Mouse (Mus musculus) layer of hippocampus, postnatal 36 days (tissue): ENCODE measurements around the gene Neu3. TPM values are rescaled to one million over a fixed set of nuclear protein-coding genes. Genes with fewer than 3 reads are reported as not detected.
A peak's percentile ranks its signal among the peaks of the same experiment; 100 is the strongest.
"Not testable (repeated sequence)": the region's sequence is repeated elsewhere in the genome, so short reads cannot be mapped to it uniquely, and the experiment has no call there.

Experiments used
- DNase-seq, 2 experiments: peaks; one replicate each; pipeline ENCODE4 v3.0.0; 2022
- total RNA-seq, 2 experiments: library from RNA; stranded (reverse); gene quantifications; 2 replicates each; pipeline ENCODE4 v1.2.3; 2021

The Neu3 gene
- total RNA-seq, 2 experiments from 2014 or later, result 2.4 to 2.7 TPM

- no peak for DNase-seq
These were observed 5.6 kb upstream of the Neu3 start for GRCm38 (mm10) chr7:99833846-99834222.

- DNase-seq, result no peak
These were observed 5.1 kb upstream of the Neu3 start for GRCm38 (mm10) chr7:99833115-99833845.

GRCm38 (mm10) chr7:99826096-99826495 lies 2.1 kb downstream of the Neu3 start:
- DNase-seq, result no peak

DNA sequence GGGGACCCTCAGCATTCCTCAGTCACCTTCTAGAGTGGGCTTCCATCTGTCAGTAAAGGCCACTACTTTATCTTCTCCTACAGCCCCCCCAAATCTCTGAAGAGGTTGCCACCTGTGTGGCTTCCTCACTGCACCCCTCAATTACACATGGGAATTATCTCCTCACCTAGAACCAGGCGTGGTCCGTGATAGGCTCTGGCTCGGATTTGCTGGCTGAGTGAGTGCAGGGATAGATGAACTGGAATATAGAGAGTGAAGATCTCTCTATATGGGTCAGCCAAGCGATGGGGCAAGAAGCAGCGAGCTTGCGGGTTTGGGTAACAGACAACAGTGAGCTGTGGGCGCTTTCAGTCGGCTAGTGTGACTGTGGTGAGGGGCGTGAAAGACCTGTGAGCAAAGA lies 2.7 kb downstream of the Neu3 start:
- no peak for DNase-seq

- no peak for DNase-seq
These were observed 3.4 kb downstream of the Neu3 start for GRCm38 (mm10) chr7:99824649-99825483.

DNA sequence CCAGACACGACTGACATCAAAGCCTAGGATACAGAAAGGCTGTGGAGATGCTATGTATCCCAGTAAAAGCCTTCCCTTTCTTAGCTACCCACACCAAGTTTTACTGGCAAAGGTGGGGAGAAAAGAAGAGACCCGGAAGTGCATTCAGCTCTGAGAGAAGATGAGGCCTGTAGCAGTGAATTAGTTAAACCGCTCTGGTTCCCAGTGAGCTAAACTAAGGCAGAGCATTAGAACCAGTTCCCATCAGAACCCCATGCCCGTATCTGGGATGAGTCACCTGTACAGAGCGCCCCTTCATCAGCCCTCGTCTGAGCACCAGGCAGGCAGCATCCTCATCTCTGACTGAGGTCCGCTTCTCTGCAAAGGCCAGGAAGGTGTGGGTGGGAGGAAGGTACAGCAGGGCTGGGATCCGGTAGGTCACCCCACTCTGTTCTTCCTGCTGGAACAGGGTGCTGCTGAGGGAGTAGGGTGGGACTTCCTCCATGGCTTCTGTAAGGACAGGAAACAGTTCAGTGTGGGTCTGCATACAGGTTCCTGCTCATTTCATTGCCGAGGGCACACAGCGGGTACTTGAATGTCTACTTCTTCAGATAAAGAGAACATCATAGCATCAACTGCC lies 5.1 kb downstream of the Neu3 start:
- no peak for DNase-seq

DNA sequence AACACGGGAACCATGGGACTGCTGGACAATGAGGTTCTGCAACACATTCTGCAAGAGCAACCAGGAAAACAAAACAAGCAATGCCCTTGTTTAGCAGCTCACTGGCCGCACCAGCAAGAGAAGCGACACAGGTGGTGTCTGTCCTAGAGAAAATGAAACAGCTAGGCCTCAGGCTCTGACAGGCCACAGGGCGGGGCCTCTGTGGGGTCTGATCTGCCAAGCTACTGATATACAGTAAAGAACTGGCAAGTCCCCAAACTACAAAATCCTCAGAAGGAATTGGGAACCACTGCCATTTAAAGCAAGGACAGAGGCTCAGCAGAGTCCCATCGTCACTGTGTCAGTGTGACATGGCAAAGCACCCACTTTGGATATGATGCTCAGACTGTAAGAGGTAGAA lies 5.8 kb downstream of the Neu3 start:
- no peak for DNase-seq

DNA sequence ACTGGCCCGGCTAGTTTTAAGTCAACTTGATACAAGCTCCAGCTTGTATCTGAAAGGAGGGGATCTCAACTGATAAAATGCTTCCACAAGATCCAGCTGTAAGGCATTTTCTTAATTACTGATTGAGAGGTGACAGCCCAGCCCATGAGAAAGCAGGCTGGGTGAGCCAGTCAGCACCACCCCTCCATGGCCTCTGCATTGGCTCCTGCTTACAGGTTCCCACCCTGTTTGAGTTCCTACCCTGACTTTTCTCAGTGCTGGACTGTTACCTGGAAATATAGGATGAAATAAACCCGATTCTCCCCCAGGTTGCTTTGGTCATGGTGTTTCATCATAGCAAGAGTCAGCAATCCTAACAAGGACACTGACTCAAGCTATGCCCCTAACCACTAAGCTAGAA lies 6.3 kb downstream of the Neu3 start:
- DNase-seq, result no peak

DNA sequence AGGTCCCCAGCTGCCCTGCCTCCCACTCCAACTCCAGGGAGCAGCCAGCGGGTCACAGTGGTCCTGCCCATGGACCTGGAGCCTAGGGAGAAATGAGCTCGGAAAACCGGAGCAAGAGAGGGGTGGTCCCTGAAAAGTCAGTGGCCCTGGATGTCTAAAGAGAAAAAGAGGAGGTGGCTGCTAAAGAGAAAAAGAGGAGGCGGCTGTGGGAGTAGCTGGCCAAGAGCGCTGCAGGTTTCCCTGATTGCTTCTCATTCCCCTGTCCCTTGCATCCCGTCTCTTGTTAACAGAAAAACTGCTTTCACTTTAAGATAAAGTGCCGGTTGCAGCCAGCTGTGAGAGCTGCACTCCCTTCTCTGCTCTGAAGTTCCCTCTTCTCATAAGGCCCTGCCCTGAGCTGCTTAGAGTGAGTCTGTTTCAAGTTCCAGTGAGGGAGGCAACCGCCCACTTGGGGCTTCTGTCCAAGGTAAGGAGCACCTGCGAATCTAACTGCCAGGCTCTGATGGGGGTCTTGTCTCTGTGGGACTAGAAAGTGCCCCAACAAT lies 10.0 kb downstream of the Neu3 start:
- not testable (repeated sequence) for DNase-seq

DNA sequence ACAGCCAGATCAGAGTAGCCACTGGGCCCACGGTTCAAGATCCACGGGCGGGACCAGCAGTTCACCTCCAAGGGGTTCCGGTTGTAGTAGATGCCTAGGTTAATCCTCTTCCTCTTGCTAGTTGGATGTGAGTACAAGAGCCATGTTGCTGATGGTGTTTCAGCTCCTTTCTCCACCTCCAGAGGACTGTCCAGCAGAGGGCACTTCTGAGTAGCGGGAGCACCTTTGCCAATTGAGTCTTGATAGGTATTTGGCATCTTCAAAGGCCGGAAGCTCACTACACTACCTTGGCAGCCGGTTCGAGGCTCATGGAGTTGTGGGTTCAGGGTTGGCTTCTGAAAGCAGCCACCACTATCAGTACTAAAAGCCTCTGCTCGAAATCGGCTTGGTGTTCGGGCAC lies 14.8 kb downstream of the Neu3 start:
- no peak for DNase-seq

DNA sequence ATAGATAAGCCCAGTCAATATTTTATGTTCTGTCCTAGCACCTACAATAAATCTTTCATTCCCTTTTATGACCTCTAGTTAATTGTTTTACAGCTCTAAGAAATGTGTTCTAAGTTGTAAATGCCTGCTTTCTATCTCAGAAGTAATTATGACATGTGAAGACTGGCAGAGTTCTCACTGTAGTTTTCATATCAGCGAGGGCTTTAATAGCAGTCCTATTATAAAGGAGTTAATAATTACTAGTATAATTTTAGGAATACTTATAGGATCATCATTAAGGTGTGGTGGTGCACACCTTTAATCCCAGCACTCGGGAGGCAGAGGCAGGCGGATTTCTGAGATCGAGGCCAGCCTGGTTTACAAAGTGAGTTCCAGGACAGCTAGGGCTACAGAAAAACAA lies 16.6 kb downstream of the Neu3 start:
- DNase-seq, result no peak

GRCm38 (mm10) chr7:99810814-99811213 lies 17.4 kb downstream of the Neu3 start:
- DNase-seq, result no peak

GRCm38 (mm10) chr7:99807043-99807442 lies 21.2 kb downstream of the Neu3 start:
- not testable (repeated sequence) for DNase-seq

GRCm38 (mm10) chr7:99805340-99805739 lies 22.9 kb downstream of the Neu3 start:
- no peak for DNase-seq

DNA sequence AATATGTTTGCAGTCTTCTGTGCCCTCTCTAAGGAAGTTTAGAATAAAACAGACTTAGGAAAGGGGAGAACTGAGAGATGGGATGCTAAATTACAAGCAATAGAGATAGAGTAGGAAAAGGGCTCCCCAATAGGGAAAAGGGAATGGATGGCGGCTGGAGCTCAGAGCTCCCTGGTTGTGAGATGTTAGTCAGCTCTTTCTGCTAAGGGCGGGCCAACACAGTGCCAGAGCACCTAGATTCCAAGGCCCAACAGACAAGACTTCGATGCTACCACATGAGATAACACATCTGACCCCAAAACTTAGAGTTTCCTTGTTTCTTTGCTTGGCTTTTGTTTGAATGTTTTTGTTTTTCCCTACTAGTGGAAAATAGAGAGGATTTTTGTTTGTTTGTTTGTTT lies 24.2 kb downstream of the Neu3 start:
- not testable (repeated sequence) for DNase-seq

DNA sequence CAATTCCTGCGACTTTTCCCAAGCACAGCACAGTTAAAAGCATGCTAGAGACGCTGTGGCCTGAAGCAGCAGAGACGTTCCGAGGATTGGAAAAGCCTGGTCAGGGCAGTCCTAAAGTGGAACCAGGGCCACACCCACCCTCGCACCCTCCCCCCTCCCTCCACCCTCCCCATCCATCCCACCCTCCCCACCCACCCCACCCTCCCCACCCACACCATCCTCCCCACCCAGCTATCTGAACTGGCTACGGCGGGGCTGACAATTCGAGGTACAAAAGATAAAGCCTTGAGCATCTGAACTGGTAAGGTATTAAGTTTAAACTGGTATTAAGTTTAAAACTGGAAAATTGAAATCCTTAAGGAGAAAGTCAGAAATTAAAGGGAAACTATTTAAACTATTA lies 24.7 kb downstream of the Neu3 start:
- no peak for DNase-seq

DNA sequence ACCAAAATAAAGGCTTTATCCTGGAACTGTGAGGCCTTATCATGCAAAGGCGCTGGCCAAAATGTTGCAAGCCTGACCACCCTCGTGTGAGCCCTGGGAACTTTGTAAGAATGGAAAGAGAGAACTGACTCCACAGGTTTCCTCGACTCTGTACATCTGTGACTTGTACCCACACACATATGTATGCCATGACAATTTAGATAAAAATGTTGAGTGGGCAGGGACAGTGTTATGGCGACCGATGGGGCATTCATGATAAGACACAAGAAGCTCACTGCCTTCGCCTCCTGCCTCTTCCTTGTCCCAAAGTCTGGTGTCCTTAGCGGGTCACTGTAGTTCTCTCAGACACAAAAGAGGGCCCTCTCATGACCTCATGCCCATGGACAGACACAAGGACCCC lies 29.1 kb downstream of the Neu3 start:
- no peak for DNase-seq

DNA sequence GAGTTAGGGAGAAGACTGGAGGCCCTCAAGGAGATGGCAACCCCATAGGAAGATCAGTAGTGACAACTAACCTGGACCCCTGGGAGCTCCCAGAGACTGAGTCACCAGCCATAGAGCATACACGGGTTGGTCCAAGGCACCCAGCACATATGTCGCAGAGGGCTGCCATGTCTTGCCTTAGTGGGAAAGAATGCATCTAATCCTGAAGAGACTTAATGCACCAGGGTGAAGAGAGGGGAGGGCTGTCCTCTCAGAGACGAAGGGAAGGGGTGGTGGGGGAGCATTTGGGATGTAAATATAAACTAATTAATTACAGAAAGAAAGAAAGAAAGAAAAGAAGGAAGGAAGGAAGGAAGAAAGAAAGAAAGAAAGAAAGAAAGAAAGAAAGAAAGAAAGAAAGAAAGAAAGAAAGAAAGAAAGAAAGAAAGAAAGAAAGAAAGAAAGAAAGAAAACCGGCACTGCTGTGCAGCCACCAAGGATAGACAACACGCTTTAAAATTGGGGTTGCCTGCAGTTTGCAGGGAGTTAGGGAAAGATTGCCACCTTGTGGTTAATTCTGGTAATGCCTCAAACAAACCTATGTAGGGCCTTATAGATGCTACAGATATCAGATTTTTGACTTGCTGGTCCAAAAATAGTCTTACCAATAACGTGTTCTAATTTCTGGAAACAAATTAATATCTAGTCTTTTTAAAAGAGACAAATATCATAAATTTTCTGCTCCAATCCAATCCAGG lies 30.1 kb downstream of the Neu3 start:
- DNase-seq, result peak; percentile 27 to 68

- DNase-seq, result no peak
These were observed 31.0 kb downstream of the Neu3 start for GRCm38 (mm10) chr7:99797261-99797660.

- no peak for DNase-seq
These were observed 31.7 kb downstream of the Neu3 start for GRCm38 (mm10) chr7:99796471-99796870.

- DNase-seq, result peak in 1 of 2 experiments; percentile 3
These were observed 32.8 kb downstream of the Neu3 start for GRCm38 (mm10) chr7:99795192-99795981.

GRCm38 (mm10) chr7:99794096-99794495 lies 34.1 kb downstream of the Neu3 start:
- no peak for DNase-seq
